Mouse (Mus musculus) liver, postnatal 0 days (tissue): ENCODE results near the gene R3hcc1l.

ENCODE experiments used
- CTCF ChIP-seq: sonication (generic); IDR thresholded peaks from 2 replicates; pipeline ENCODE4 v1.5.1; 2016; ENCODE audit warnings: antibody characterized with exemption, low read depth
- EP300 ChIP-seq: IDR thresholded peaks from 2 replicates; pipeline ENCODE4 v1.6.1; 2016; ENCODE audit warnings: antibody characterized with exemption, low read depth, mild to moderate bottlenecking

DNA sequence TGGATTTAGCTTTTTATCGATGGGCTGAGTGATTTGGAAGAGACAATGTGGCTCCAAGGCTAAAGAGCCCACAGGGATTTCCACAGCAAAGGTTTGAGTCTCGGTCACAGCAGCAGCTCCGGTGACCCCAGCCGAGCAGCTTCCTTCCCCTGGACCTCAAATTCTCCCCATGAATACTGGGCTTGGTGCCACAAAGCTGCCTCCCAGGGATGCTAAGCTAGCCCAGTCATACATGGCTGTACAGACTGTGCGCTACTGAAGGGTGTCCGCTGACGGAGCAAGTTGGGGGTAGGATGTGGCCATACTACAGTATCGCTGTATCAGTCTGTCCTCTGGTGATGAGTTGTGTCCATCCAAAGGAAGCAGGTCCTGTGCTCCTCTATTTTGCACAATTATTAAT, 2.9 kb upstream of the R3hcc1l start:
- TF ChIP-seq CTCF = no peak
- no peak for TF ChIP-seq EP300
